Mouse (Mus musculus): ENCODE data around the gene Olfr1404.

DNA sequence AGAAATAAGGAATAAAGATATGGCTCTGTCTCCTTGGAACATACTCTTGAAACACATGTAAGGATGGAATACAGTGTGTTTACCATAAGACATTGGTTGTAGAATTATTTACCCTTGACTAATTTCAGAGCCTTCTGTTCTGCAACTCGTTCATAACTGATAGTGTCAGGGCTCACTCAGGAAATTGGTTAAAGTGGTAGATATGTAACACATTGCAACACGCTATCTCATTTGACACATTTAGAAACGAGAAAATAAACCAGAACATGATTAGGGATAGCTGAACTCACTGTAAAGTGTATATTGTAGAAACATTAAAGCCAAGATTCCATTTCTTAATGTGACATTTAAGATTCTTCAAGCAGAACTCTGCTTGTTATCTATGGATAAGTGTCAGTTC is 20.1 kb upstream of the Olfr1404 start:
- TF ChIP-seq ZC3H11A (IDR thresholded peaks at IDR 0.05; ENCODE audit: borderline replicate concordance, low read depth, low read length), result no peak
- no peak for TF ChIP-seq HCFC1 (IDR thresholded peaks at IDR 0.05; ENCODE audit: borderline replicate concordance, insufficient read depth, low read length)
- TF ChIP-seq ZNF384 (IDR thresholded peaks at IDR 0.05; ENCODE audit: low read depth, low read length), result no peak
- no peak for TF ChIP-seq CHD2 (IDR thresholded peaks at IDR 0.05; ENCODE audit: low read depth, low read length)
